Mouse (Mus musculus): ENCODE measurements at regions not wholly inside any gene's neighbourhood (a gene's known extent, or its start where the extent isn't known, plus 50 kb on each side); places are given as distances from the start of the nearest gene placed in this dataset.
A peak's percentile ranks its signal among the peaks of the same experiment; 100 is the strongest.

DNA sequence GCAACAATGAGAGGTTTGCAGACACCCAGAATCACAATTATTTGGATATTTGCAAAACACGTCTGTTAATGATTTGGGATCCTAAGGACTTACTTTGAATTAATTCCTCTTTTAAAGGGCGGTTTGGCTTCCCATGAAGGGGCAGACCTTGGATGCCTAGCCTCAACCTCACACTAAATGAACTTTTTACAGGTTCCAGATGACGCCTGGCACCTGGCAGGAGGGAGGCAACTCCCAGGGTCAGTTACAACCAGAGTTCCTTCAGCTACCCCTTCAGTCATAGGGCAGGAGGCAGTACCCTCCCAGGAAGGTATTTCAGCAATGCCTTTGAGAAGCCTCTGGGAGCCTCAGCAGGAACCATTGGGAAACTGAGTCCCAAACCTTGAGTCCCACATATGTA lies 57.9 kb upstream of the Stx18 start:
- DNase-seq (ENCODE audit: low spot score in 2 of 2): no peak

DNA sequence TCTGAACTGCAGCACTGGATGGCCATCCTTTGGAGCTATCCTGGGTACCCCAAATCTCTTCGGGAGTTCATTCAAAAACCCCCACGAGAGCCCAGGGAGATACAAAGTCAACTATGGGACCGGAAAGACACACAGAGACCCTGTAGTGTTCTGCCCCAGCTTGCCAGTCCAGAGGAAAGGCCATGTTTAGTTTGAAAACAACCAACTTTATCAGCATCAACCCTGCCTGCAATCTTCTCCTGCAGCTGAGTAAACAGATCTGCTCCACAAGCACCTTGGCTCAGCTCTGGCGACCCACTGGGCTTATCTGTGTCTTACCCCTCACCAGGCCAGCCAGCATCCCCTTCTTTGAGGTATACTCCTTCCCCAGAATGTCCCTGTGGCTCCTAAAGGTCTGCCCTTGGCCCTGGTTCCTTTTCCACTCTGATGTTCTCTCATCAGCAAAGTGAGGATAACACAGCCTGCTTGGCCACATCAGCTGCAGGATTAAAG lies 61.6 kb upstream of the Stx18 start:
- DNase-seq (ENCODE audit: low spot score in 2 of 2): no peak

DNA sequence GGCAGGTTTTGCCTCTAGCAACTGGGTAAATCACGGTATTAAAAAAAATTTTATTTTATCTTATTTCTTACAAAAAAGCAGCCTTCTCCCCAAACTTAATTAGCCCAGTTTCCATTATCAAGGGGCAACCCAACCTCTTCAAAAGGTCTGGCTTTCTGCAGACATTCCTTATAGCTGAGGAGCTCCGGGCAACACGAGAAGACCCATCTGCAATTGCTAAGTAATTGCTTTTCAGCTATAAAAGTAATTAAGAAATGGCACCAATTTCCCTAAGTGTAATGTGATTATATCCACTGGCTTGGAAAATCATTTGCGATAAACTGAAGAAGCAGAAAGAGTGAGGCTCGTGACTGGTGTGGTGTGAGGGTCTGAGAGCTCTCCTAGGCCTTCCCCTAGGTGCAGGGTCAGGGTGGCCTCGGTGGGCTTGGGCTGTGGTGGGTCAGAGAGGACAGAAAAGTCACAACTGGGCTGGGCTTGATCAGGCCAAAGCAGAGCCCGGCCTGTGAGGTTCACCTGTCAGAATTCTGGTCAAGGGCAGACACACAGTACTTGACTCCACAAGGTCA lies 65.5 kb upstream of the Stx18 start:
- no peak for DNase-seq (ENCODE audit: low spot score in 2 of 2)

DNA sequence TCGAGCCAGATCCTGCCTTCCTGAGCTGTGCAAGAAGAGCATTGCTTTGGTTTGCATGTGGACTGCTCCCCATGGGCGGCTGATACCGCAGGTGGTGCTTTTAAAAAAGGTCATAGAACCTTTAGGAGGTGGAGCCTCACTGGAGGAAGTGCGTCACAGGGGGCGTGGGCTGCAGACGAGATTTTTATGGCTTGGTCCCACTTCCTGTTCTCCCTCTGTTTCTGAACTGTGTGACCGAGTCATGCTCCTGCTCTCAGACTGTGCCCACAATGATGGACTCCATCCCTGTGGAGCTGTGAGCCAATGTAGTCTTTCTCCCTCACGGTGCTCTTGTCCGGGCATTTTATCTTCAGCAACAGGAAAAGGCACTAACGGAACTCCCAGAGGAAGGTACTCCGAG lies 66.8 kb upstream of the Stx18 start:
- no peak for DNase-seq (ENCODE audit: low spot score in 2 of 2)

DNA sequence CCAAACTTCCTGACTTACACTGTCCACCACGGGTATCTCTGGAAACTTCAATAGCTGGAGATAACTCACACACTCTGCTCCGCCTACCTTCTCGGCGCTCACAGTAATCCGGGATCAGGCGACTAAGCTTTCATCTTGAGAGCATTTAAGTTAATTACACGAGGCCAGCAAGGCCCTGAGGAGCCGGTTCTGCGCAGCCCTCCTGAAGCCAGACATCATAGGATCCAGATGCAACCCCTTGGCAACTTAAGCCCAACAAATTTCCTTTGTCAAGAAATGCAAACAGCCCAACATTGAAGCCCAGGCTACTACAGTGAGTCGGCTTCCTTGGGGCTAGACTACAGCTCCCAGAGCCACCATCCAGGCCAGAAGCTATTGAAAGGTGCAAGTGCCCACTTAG lies 69.9 kb upstream of the Stx18 start:
- DNase-seq (ENCODE audit: low spot score in 2 of 2): no peak

DNA sequence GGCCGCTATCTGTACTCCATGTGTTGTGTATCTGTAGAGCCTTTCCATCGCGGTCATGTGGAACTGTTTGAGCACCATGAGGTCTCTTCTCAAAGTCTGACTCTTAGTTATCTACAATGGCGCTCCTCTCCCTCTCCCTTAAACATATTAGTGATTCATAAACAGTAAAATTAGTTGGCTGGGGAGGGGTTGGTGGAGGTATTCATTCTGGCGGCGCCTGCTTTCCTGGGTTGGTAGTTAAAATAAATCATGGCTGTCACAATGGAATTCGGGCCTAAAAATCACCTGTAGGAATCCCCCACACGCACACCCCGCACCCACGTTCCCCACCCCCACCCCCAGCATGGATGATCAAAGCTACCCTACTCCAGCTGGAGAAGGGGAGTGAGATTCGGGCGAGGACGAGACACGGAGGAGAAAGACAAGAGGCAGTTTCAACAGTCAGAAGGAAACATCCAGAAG lies 70.6 kb upstream of the Stx18 start:
- DNase-seq (ENCODE audit: low spot score in 2 of 2): no peak

DNA sequence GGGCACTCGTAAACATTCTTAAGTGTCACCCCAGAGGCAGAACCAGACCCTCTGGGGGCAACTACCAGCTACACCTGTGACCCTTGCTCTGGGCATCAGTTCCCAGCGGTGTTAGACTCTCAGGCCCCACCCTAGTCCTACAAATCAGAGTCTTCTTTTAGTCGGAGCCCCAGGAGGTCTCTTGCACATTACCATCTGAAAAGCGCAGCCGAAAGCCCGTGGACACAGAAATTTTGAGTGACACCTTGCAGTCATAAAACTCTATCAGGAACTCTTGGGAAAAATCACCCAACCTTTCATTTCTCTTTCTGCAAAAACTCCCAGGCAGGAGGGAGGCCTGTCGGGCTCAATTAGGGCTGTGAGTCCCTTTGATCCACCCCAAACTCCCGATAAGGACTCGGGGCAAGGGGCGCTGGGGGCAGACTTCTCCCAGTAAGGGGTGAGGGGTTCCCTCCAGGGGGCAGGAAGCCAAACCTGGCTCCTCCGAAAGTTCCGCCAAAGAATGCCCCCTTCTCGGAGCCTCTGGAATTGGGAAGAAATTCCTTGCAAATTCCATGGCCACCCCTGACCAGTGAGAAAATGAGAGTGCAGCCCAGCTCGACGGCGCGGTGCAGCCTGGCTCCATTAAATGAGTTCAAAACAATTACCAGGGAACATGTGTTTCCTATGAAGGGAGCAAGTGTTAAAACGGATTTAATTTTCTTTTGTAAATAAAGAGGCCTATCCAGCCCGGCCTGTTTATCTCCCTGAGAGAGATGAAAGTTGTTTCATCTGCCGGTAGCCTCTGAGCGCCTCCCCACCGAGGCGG lies 71.2 kb upstream of the Stx18 start:
- DNase-seq (ENCODE audit: low spot score in 2 of 2): no peak

DNA sequence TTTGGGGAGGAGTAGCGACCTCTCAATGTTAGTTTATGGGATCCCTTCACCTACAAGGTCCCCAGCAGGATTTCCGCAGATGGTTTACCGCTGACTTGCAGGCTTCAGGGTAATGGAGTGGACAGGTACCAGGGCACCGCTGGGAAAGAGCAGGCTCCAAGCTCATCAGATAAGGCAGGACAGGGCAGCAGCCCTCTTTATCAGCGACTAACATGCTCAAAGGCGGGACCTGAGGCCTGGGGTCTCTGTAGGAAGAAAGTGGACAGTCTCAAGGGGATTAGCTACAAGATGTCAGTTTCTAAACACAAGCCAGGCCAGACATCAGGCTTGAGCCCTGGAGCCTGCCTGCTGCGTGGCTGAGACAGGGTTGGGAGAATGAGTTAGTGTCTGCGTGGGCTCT lies 74.9 kb upstream of the Stx18 start:
- no peak for DNase-seq (ENCODE audit: low spot score in 2 of 2)

DNA sequence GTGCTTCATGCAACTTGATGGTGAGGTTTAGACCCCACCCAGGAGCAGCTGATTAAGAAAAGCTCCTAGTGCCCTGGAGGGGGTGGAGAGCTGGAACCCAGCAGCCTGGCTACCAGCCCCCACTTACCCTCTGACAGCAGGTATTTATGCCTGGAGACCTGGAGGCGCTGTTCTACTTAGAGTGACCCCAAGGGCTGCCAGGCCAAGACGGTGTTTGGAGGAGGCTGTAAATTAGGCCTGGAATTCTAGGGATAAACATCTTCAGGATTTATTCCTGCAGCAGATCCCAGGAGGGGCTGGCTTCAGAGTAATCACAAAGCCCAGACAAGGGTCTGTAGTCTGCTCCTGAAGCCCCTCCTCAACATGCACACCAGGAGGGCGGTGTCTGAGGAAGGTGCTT lies 76.0 kb upstream of the Stx18 start:
- DNase-seq (ENCODE audit: low spot score in 2 of 2): no peak

DNA sequence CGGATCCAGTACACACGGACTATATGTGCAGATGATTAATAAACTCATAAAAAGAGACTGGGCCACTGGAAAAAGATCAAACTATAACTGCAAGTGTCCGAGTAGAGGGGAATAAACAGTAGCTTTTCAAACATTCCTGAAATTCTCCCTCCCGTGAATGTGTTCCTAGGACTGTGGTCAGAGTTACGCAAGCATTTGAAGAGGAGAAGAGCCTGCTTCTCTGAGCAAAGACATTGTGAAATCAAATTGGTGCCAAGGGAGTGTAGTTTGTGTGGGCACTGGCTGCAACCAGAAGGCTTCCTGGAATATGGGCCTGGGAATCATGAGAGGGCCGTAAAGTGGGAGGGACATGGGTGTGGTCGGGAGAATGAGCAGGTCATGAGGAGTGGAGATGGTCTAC lies 78.3 kb upstream of the Stx18 start:
- no peak for DNase-seq (ENCODE audit: low spot score in 2 of 2)

DNA sequence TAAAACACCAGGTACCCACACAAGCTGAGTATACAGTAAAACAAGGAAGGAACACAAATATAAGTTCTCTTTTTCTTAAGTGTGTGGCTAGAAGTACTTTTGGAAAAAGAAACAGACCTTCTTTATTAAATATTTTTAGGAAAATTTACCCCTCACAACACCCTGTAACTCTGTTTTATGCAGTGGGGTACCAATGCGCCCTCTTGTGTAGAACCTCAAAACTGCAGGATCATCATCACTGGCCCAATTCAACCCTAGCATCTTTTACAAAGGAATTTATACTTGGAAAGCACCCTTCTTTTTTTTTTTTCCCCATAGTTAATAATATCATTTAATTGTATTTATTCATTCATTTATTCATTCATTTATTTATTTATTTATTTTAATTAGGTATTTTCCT lies 86.4 kb upstream of the Stx18 start:
- DNase-seq (ENCODE audit: low spot score in 2 of 2): peak in 1 of 2 experiments; percentile 24

DNA sequence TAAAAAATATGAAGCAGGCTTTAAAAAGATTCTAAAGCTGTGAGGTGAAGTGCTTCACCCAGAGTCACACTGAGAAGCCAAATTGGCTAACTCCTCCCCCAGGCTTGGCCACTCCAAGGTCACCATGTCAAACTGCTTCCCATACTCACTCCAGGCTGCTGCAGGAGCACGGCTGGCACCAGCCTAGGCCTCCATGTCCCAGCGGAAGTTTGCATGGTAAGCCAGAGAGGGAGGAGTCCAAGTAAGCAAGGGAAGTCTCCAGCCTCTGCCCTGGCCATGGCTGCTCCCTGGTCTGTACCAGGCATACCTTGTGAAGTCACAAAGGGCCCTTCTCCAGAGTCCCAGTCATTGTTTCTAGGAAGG lies 105.8 kb upstream of the Stx18 start:
- no peak for DNase-seq (ENCODE audit: low spot score in 2 of 2)

DNA sequence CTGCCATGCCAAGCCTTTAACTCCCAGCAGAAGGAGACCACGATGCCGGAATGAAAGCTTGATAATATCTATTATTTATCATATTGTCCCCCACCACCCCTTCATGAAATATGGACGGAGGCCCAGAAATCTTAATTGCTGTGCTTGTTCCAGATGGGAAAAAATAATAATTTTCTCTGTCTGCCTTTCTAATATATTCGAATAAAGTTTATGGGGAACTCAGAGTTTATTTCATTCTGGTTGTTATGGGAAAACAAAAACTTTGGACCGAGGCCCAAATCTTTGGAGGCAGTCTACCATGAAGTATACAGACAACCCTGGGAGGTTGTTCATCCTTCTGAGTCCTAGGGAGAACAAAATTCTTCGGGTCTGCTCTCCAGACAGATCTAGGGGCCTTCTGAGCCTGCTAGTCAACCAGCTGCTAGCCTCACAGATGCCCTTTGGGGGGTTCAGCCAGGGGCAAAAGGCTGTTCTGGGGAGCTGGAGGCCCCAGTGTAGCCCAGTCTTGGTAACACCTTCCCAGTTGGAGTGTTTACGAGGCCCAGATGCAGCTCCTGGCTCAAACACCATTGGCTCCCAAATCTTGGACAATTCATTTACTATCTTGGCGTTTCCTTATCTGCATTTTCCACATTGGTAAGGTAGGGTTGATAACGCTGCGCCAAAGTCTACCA lies 106.3 kb upstream of the Stx18 start:
- peak; percentile 18 to 29 for DNase-seq (ENCODE audit: low spot score in 2 of 2)

DNA sequence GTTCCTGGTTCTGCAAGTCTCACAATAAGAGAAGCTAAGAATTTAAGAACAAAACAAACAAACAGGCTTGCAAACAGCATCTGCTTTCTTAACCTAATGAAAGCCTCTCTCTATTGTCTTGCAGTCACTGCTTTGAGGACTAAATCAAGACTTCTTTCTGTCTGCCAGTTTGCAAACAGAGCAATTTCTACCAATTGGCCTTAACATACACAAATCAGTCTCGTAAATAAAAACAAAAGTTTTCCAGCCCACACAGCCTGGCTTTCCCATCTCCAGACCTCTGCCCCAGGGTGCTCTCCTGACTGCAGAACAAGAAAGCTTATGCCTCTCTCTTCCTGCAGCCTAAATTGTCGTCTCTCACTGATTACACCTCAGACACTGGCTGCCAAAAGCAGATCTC lies 96.1 kb upstream of the Msx1 start:
- no peak for DNase-seq (ENCODE audit: low spot score in 2 of 2)

DNA sequence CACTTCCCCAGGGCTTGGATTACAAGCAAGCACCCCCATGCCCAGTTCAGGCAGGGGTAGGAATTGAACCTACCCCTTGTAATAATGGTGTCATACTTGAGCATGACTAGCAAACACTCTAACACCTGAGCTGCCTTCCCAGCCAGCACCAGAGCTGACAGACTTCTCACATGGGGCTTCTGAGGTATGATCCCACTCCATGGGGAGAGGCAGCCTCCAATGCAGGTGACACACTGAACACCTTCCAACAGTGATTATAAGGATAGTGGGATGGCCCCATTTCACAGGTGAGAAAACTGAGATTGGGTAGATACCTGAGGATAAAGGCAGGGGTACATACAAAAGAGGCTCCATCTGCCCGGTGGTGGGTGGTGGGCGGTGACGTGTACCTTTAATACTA lies 94.7 kb upstream of the Msx1 start:
- no peak for DNase-seq (ENCODE audit: low spot score in 2 of 2)

DNA sequence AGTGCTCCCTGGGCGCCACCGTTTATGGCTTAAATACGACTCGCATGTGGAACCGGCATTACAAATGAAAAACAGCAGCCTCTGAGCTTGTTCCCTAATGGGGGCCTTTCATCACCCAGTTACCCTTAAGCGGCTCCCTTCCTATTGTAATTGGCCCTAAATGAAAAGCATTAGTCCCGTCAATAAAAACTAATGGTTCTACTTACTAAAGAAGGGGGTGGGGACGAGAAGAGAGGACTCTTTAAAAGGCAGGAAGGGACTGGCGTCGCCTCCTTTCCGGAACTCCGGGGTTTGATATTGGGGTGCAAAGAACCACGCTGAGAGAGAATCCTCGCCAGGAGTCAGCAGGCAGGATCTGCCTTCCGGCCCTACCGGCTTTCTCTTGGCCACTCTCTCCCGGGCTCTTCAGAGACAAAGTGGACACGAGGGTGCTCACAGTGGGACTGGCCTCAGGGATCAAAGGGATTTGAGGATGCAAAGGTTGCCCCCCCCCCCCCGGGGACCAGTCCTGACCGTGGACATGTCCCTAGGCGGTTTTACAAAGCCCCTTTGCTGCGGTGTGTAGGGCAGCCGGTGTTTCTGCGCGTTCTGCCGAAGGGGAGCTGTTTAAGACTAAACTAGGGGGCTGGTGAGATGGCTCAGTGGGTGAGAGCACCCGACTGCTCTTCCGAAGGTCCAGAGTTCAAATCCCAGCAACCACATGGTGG lies 93.8 kb upstream of the Msx1 start:
- DNase-seq (ENCODE audit: low spot score in 2 of 2): no peak

DNA sequence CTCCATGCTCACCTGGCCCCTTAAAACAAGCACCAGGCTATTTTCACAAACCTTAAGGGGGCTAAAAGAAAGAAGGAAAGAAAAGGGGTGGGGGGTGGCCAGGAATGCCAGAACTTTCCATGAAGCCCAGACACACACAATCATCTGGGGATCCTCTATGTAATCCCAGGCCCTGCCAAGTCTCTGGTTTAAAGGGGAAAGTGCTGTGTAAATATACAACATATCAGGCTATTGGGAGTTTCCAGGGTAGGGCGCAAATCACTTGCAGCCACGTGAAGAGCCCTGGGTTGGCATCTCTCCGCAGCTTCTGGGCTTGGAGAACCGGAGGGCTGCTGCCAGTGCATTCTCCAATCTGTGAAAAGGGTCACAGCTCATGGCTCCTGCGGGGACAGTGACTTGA lies 92.8 kb upstream of the Msx1 start:
- no peak for DNase-seq (ENCODE audit: low spot score in 2 of 2)

DNA sequence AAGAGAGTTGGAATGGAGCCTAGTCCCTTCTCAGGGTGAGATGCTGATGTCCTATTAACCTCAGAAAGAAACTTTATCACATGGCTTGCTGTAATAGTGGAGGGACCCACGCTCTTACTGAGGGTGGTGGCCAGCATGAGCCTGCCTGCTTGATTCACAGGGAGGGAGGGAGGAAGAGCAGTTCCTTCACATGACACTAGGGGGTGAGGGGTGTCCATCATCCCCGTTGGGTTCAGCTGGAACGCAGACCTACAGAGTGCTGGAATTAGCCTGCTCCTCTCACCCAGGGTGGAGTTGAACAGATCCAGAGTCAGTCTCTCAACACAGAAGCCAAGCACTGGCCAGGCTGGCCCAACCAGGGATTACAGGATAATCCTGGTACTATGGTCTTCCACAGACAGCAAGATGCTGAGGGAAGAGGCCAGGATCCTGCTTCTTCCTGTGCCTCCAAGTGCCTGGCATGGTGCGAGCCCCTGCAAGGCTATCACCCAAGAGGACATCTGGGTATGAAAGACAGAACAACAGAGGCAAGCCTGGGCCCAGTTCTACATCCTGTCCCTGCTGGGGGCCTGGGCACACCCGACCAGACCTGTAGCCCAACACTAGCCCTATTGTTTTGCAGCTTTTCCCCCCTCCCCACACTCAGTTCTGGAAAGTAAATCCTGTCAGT lies 80.4 kb upstream of the Msx1 start:
- DNase-seq (ENCODE audit: low spot score in 2 of 2): no peak

DNA sequence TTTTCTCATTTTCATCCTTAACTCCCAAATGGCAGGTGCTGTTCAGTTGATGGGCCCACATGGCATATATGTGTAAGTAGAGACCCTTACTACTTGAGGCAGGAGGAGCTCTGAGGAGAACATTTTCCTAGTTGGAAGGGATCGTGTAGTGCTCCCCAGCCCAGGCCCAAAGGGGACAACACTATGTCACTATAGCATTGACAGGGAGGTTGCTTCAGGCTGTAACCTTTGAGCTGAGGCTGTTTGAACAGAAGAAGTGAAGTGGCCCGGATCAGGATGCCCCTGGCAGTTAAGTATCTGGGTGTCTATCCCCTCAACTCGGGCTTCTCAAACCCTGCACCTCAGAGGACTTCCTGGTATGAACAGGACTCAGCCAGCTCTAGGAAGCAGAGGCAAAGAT lies 79.5 kb upstream of the Msx1 start:
- no peak for DNase-seq (ENCODE audit: low spot score in 2 of 2)

DNA sequence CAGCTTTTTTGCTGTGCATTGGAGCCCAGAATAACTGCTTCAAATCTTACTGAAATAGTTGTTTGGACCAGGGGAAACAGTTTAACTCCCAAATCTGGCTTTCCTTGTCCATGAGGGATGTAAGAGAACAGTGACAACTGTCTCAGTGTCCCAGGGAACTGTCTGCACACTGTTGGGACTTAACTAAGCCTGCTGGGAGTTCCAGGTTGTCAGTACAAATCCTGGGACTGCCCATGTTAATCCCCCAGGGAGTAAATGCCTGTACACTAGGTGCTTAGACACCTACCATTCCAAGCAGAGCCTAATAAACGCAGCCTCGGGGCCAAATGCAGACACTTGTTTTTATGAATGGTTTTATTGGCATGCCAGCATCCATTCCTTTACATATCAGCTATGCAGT lies 78.4 kb upstream of the Msx1 start:
- no peak for DNase-seq (ENCODE audit: low spot score in 2 of 2)

DNA sequence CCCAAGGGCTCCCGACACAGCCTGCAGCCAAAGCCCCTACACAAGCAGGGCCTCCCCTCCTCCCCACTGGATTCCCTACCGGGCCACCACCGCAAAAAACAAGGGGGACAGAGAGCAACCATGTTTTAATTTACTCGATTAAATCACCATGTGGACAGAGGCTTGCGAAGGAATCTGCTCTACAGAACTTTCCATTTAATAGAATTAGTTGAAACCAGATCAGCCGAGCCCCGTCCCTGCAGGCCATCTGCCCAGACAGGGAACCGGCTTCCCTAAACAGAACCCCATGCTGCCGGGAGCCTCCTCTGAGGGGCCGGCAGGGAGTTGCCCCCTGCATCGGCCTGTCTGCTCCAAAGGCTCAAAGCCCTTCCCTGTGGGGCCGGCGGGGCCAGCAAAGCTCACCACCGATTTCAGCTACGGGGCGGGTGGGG lies 77.5 kb upstream of the Msx1 start:
- DNase-seq (ENCODE audit: low spot score in 2 of 2): no peak

Data from layer of hippocampus, adult 8-10 months (tissue).